Mouse (Mus musculus): ENCODE measurements around the gene Tbx19. TPM values are rescaled to one million over a fixed set of nuclear protein-coding genes. Genes with fewer than 3 reads are reported as not detected.

The Tbx19 gene
- not detected in 2 replicates for polyA plus RNA-seq (2014; fragmentation: Nextera tagmentation; extraction: Ambion mirVana)

DNA sequence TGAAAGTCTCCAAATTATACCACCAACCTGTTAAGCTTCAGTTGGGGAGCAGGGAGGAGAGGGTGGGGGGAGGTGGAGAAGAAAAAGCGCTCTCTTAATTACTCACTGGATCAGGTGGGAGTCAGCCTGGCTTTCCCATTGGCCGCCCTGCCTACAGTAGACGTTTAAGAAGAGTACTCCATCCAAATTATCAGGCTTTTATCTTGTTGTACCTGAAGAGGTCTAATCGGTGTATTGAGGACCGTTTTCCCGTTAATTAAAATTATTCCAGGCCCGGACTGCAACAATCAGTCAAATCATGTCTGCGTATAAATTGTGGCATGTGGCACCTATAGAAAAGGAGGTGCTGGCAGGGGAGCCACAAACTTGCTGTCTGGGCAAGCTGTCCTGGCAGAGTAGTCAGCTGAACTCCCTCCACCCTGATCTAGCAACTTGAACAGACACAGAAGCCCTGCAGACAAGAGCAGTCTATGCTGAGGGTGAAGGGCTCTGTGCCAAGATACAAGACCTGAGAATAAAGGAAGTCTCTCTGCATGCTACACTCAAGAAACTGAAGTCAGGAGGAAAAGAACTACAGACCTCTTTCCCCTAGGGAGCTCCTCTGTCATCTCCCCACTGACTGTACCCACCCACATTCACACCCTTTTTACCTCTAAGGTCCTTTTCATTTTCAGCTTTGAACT lies at the start of gene Tbx19:
Gene Tbx19, minus strand, starts transcription at position 51 of the 683 bp plus-strand sequence.
- no peaks in the 10 kb centered on the region for H3K9me3 ChIP-seq (ENCODE audit: control insufficient read depth, low read length)
- no peak within 1 kb of the TSS for H3K4me3 ChIP-seq (ENCODE audit: low read length)
- H3K4me2 ChIP-seq (replicated peaks; ENCODE audit: low read depth, low read length) = no peak within 1 kb of the TSS
- no peak within 1 kb of the TSS for H3K9ac ChIP-seq (ENCODE audit: low read depth, low read length)
- no peaks in the 10 kb centered on the region for H3K27me3 ChIP-seq (ENCODE audit: control insufficient read depth, insufficient read depth, low read length)
- WGBS = 86% methylated on average over 8 of the region's 8 CpGs
- H3K27ac ChIP-seq (ENCODE audit: low read depth, low read length) = no peak within 1 kb of the TSS
- ATAC-seq (ENCODE audit: low FRiP score, low TSS enrichment) = no peak
- H3K36me3 ChIP-seq (ENCODE audit: control insufficient read depth, insufficient read depth, low read length) = no peaks in the 10 kb centered on the region
- no peaks in the 10 kb centered on the region for H3K4me1 ChIP-seq (ENCODE audit: control insufficient read depth, insufficient read depth, low read length)

DNA sequence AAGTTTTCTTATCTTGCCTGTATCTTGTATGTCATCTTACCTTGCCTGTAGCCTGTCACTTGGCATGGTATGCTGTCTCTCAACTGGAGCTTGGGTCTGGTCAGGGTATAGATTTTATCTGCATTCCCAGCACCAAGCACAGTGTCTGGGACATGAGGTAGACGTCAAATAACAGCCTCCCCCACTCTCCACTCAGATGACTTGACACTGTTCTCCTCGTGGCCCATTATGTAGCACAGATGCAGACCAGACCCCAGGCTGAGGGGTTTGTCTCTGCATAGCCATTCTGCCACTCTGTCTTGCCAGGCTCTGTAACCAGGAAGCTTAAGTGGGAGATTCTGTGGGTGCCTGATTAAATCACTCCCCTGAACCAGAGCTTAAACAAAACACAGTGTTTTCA lies 45.0 kb upstream of the Tbx19 start:
- no peak overlapping the region for H3K4me3 ChIP-seq (ENCODE audit: low read length)
- no peaks in the 10 kb centered on the region for H3K9me3 ChIP-seq (ENCODE audit: control insufficient read depth, low read length)
- H3K9ac ChIP-seq (ENCODE audit: low read depth, low read length) = no peak overlapping the region
- peak; percentile 65; the same call in 1 of the 2 replicates for ATAC-seq (ENCODE audit: low FRiP score, low TSS enrichment)
- no peak overlapping the region for H3K4me2 ChIP-seq (replicated peaks; ENCODE audit: low read depth, low read length)
- 3% methylated on average over 2 of the region's 2 CpGs for WGBS
- no peaks in the 10 kb centered on the region for H3K36me3 ChIP-seq (ENCODE audit: control insufficient read depth, insufficient read depth, low read length)
- no peak overlapping the region; the same call in 1 of the 2 replicates for H3K27ac ChIP-seq (ENCODE audit: low read depth, low read length)
- no peaks in the 10 kb centered on the region for H3K27me3 ChIP-seq (ENCODE audit: control insufficient read depth, insufficient read depth, low read length)
- 0 out of 2 replicates have a peak, but pooled peaks cover 3% of the 10 kb centered on the region for H3K4me1 ChIP-seq (ENCODE audit: control insufficient read depth, insufficient read depth, low read length)

DNA sequence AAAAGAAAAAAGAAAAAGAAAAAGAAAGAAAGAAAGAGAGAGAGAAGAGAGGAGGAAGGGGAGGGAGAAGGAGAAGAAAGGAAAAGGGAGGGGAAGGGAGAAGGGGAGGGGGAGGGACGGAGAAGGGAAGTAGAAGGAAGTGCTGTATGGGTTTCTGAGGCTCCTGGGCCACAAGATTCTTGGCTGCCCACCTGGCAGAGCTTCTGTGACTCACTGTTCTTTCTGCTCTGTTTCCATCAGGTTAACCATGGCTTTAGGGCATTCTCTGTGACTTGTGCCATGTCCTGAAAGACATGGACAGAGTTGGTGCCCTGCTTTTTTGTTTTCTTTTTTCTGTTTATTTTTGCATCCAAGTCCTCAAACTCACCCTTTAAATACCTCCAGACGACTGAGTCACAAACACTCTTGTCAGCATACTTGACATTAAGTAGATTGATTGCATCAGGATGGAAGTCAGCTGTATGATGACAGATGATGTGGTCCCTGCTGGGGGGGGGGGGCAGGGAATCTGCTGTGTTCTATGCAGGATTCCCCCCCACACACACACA lies 43.0 kb upstream of the Tbx19 start:
- H3K4me1 ChIP-seq (ENCODE audit: control insufficient read depth, insufficient read depth, low read length) = 0 out of 2 replicates have a peak, but pooled peaks cover 3% of the 10 kb centered on the region
- no peak overlapping the region for H3K27ac ChIP-seq (ENCODE audit: low read depth, low read length)
- H3K27me3 ChIP-seq (ENCODE audit: control insufficient read depth, insufficient read depth, low read length) = no peaks in the 10 kb centered on the region
- ATAC-seq (ENCODE audit: low FRiP score, low TSS enrichment) = no peak
- H3K36me3 ChIP-seq (ENCODE audit: control insufficient read depth, insufficient read depth, low read length) = no peaks in the 10 kb centered on the region
- no peak overlapping the region for H3K4me2 ChIP-seq (replicated peaks; ENCODE audit: low read depth, low read length)
- H3K9ac ChIP-seq (ENCODE audit: low read depth, low read length) = no peak overlapping the region
- 34% methylated on average over 2 of the region's 2 CpGs for WGBS
- H3K9me3 ChIP-seq (ENCODE audit: control insufficient read depth, low read length) = no peaks in the 10 kb centered on the region
- no peak overlapping the region for H3K4me3 ChIP-seq (ENCODE audit: low read length)

DNA sequence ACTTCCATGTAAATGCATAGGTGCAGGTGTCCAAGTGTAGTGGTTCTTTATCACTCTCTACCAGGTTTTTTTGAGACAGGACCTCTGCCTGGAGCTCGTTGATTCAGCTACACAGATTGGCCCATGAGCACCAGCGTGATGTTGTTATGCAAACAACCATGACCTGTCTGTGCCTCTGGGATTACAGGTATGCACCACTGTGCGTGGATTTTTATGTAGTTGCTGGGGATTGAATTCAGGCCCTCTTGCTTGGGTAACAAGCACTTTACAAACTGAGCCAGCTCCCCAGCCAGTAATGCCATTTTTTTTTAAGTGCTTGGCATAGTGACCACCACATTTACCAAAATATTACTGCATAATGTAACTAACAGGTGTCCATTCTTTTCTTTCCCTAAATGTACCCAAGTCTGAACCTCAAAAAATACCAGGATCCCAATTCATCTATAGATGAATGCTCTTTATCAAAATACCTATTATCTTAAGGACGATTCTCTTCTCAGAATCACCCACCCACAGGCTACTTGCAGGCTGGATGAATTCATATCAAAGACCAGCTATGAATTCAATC lies 41.0 kb upstream of the Tbx19 start:
- H3K27ac ChIP-seq (ENCODE audit: low read depth, low read length) = no peak overlapping the region
- H3K9me3 ChIP-seq (ENCODE audit: control insufficient read depth, low read length) = no peaks in the 10 kb centered on the region
- no peak overlapping the region for H3K4me3 ChIP-seq (ENCODE audit: low read length)
- H3K36me3 ChIP-seq (ENCODE audit: control insufficient read depth, insufficient read depth, low read length) = no peaks in the 10 kb centered on the region
- H3K9ac ChIP-seq (ENCODE audit: low read depth, low read length) = no peak overlapping the region
- ATAC-seq (ENCODE audit: low FRiP score, low TSS enrichment) = no peak
- no peak overlapping the region for H3K4me2 ChIP-seq (replicated peaks; ENCODE audit: low read depth, low read length)
- H3K27me3 ChIP-seq (ENCODE audit: control insufficient read depth, insufficient read depth, low read length) = no peaks in the 10 kb centered on the region
- 79% methylated on average over 4 of the region's 4 CpGs for WGBS
- H3K4me1 ChIP-seq (ENCODE audit: control insufficient read depth, insufficient read depth, low read length) = 0 out of 2 replicates have a peak, but pooled peaks cover 3% of the 10 kb centered on the region

DNA sequence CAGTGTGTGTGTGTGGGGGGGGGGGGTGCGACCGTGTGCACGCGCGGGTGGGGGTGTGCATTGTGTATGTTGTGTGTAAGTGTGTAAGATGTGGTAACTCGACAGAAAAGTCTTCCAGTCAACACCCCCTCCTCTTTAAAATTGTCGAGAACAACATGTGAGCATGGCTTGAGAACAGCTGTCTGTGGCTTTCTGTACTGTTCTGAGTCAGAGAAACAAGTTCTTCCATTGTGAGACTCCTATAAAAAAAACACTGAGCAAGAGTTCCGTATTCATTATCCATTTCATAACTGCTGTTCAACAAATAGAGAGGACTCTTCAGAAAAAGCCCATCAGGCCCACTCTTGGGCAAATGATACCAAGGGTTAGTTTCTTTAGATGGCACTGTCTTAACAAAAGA lies 40.2 kb upstream of the Tbx19 start:
- no peaks in the 10 kb centered on the region for H3K9me3 ChIP-seq (ENCODE audit: control insufficient read depth, low read length)
- no peak overlapping the region for H3K4me2 ChIP-seq (replicated peaks; ENCODE audit: low read depth, low read length)
- ATAC-seq (ENCODE audit: low FRiP score, low TSS enrichment) = no peak
- H3K27ac ChIP-seq (ENCODE audit: low read depth, low read length) = no peak overlapping the region
- no peaks in the 10 kb centered on the region for H3K27me3 ChIP-seq (ENCODE audit: control insufficient read depth, insufficient read depth, low read length)
- no peaks in the 10 kb centered on the region for H3K4me1 ChIP-seq (ENCODE audit: control insufficient read depth, insufficient read depth, low read length)
- H3K36me3 ChIP-seq (ENCODE audit: control insufficient read depth, insufficient read depth, low read length) = no peaks in the 10 kb centered on the region
- no peak overlapping the region for H3K9ac ChIP-seq (ENCODE audit: low read depth, low read length)
- no peak overlapping the region for H3K4me3 ChIP-seq (ENCODE audit: low read length)
- 75% methylated on average over 8 of the region's 8 CpGs for WGBS

DNA sequence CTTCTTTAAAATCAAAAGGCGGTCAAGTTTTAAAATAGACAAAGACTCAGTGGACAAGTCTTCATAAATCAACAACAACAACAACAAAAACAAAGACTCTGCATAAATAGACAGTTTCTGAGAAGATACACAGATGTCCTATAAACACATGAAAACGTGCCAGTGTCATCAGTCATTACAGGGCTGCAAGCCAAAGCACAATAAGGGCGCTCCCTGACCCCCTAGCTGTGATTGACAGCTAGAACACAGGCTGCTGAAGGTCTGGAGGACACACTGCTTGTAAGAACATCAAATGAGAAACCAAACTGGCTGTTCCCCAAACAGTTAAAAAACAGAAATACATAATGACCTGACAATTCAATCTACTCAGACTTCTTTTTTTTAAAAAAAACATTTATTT lies 39.1 kb upstream of the Tbx19 start:
- no peak for ATAC-seq (ENCODE audit: low FRiP score, low TSS enrichment)
- Histone ChIP-seq H3K9me3 (ENCODE audit: control insufficient read depth, low read length) (no peaks in the 10 kb centered on the region), H3K4me1 (ENCODE audit: control insufficient read depth, insufficient read depth, low read length) (no peaks in the 10 kb centered on the region), H3K36me3 (ENCODE audit: control insufficient read depth, insufficient read depth, low read length) (no peaks in the 10 kb centered on the region), H3K4me3 (ENCODE audit: low read length) (no peak overlapping the region), H3K4me2 (replicated peaks; ENCODE audit: low read depth, low read length) (no peak overlapping the region), H3K9ac (ENCODE audit: low read depth, low read length) (no peak overlapping the region), H3K27me3 (ENCODE audit: control insufficient read depth, insufficient read depth, low read length) (no peaks in the 10 kb centered on the region), H3K27ac (ENCODE audit: low read depth, low read length) (no peak overlapping the region)
- WGBS = 73% methylated on average over 3 of the region's 3 CpGs

DNA sequence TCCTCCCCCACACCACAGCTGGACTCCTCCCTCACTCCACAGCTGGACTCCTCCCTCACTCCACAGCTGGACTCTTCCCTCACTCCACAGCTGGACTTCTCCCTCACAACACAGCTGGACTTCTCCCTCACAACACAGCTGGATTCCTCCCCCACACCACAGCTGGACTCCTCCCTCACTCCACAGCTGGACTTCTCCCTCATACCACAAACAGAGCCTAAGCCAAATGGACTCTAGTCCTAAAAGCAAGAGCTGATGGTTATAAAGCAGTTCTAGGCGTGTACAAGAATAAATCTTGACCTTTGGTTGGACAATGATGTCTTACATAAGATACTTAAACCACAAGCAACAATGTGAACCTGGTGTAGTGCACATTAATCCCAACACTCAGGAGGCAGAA lies 38.4 kb upstream of the Tbx19 start:
- 66% methylated on average over 1 of the region's 1 CpGs for WGBS
- H3K4me3 ChIP-seq (ENCODE audit: low read length) = no peak overlapping the region
- no peak overlapping the region for H3K9ac ChIP-seq (ENCODE audit: low read depth, low read length)
- H3K27me3 ChIP-seq (ENCODE audit: control insufficient read depth, insufficient read depth, low read length) = no peaks in the 10 kb centered on the region
- no peak overlapping the region for H3K27ac ChIP-seq (ENCODE audit: low read depth, low read length)
- H3K4me2 ChIP-seq (replicated peaks; ENCODE audit: low read depth, low read length) = no peak overlapping the region
- ATAC-seq (ENCODE audit: low FRiP score, low TSS enrichment) = no peak
- no peaks in the 10 kb centered on the region for H3K36me3 ChIP-seq (ENCODE audit: control insufficient read depth, insufficient read depth, low read length)
- H3K9me3 ChIP-seq (ENCODE audit: control insufficient read depth, low read length) = no peaks in the 10 kb centered on the region
- H3K4me1 ChIP-seq (ENCODE audit: control insufficient read depth, insufficient read depth, low read length) = no peaks in the 10 kb centered on the region

DNA sequence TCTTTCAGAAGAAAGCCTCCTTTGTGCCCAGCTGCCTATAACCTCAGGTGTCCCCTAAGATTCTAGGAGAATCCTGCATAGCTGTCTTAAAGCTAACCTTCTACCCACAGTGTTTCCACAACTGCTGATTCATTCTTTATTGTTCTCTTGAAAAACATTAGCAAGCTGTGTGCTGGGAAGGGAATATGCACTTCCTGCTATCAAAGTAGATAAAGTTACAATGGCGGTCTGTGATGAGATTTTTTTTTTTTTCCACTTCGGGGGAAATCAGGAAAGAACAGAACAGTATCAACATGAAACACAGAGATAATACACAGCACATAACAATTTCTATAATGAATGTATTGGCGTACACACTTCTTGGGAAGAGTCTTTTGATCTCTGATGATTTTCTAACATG lies 37.3 kb upstream of the Tbx19 start:
- H3K36me3 ChIP-seq (ENCODE audit: control insufficient read depth, insufficient read depth, low read length) = no peaks in the 10 kb centered on the region
- H3K9ac ChIP-seq (ENCODE audit: low read depth, low read length) = no peak overlapping the region
- H3K27me3 ChIP-seq (ENCODE audit: control insufficient read depth, insufficient read depth, low read length) = no peaks in the 10 kb centered on the region
- no peak for ATAC-seq (ENCODE audit: low FRiP score, low TSS enrichment)
- no peak overlapping the region for H3K4me2 ChIP-seq (replicated peaks; ENCODE audit: low read depth, low read length)
- WGBS = 61% methylated on average over 3 of the region's 3 CpGs
- no peaks in the 10 kb centered on the region for H3K4me1 ChIP-seq (ENCODE audit: control insufficient read depth, insufficient read depth, low read length)
- no peak overlapping the region for H3K27ac ChIP-seq (ENCODE audit: low read depth, low read length)
- no peak overlapping the region for H3K4me3 ChIP-seq (ENCODE audit: low read length)
- no peaks in the 10 kb centered on the region for H3K9me3 ChIP-seq (ENCODE audit: control insufficient read depth, low read length)

DNA sequence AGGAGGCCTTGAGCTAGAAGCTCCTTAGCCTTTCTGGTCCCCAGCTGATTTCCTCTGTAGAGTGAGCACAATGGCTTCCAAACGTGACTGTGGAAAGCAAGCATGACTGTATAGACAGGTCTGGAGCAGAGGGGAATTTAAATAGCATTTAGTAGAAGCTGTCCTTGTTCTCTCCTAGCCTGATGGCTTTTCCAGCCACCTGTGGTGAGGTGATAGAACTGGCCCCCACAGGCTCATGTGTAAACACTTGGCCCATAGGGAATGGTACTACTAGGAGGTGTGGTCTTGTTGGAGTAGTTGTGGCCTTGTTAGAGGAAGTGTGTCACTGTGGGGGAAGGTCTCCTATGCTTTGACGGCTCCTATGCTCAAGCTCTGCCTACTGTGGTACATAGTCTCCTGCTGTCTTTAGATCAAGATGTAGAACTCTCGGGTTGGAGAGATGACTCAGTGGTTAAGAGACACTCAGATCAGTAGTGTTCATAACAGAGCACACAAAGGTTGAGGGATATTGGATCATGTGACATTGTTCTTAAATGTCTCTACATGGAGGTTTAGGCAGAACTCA lies 34.9 kb upstream of the Tbx19 start:
- Histone ChIP-seq H3K4me1 (ENCODE audit: control insufficient read depth, insufficient read depth, low read length) (0 out of 2 replicates have a peak, but pooled peaks cover 5% of the 10 kb centered on the region), H3K4me3 (ENCODE audit: low read length) (no peak overlapping the region), H3K4me2 (replicated peaks; ENCODE audit: low read depth, low read length) (no peak overlapping the region), H3K36me3 (ENCODE audit: control insufficient read depth, insufficient read depth, low read length) (no peaks in the 10 kb centered on the region), H3K27me3 (ENCODE audit: control insufficient read depth, insufficient read depth, low read length) (no peaks in the 10 kb centered on the region), H3K9ac (ENCODE audit: low read depth, low read length) (no peak overlapping the region), H3K27ac (ENCODE audit: low read depth, low read length) (no peak overlapping the region; the same call in 1 of the 2 replicates), H3K9me3 (ENCODE audit: control insufficient read depth, low read length) (no peaks in the 10 kb centered on the region)
- ATAC-seq (ENCODE audit: low FRiP score, low TSS enrichment) = no peak
- WGBS = 75% methylated on average over 3 of the region's 3 CpGs
